Mouse (Mus musculus) neutrophil, adult 65 days (primary cell): ENCODE data around the gene Gm21093. TPM values are rescaled to one million over a fixed set of nuclear protein-coding genes. Genes with fewer than 3 reads are reported as not detected.

Source experiments
- total RNA-seq: library from RNA; stranded (reverse); gene quantifications from 2 replicates; pipeline ENCODE4 v1.2.4, GENCODE M21; 2023

Gm21093 gene
- not detected in 2 replicates for total RNA-seq

DNA sequence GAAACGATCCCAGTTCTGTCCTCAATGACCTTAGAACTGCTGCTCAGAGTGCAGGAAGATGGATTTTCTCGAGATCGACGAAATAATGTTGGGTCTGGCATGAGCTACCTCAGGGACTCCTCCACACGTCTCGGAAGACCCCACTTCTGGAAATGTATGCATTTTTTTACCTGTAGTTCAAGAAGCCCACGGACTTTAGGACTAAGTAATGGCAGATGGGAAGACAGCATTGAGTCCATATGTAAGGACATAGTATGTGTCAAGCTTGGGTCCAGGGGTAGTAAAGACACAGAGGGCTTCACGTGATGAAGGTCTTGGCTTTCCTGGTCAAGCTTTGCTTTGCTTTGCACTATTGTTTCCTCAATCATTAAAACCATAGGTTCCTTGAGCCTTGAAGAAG is at the start of gene Gm21093:
TSS of gene Gm21093 (minus strand) at position 101 of the 400 bp plus-strand sequence.

Other genes starting within 250 kb of the Gm21093 start
- not detected in 2 replicates for gene Gm21541, start 131.1 kb downstream of the Gm21093 start, total RNA-seq
- 4.2 TPM in 1 of 2 replicates, not detected in the other for gene Gm20878, start 93.2 kb downstream of the Gm21093 start, total RNA-seq
- not detected in 2 replicates for gene Fam205a4, start 68.7 kb downstream of the Gm21093 start, total RNA-seq
- gene Gm3893, start 56.5 kb upstream of the Gm21093 start, total RNA-seq = not detected in 2 replicates
- gene Gm13304, start 80.1 kb upstream of the Gm21093 start, total RNA-seq = not detected in 2 replicates
- not detected in 2 replicates for gene Gm13306, start 118.7 kb upstream of the Gm21093 start, total RNA-seq
- not detected in 2 replicates for gene Gm13305, start 133.9 kb upstream of the Gm21093 start, total RNA-seq
- not detected in 2 replicates for gene Gm10600, start 205.9 kb upstream of the Gm21093 start, total RNA-seq
- gene Ccl21b, start 221.0 kb upstream of the Gm21093 start, total RNA-seq = not detected in 2 replicates